Mouse (Mus musculus): ENCODE measurements at regions not wholly inside any gene's neighbourhood (a gene's known extent, or its start where the extent isn't known, plus 50 kb on each side); places are given as distances from the start of the nearest gene placed in this dataset.

DNA sequence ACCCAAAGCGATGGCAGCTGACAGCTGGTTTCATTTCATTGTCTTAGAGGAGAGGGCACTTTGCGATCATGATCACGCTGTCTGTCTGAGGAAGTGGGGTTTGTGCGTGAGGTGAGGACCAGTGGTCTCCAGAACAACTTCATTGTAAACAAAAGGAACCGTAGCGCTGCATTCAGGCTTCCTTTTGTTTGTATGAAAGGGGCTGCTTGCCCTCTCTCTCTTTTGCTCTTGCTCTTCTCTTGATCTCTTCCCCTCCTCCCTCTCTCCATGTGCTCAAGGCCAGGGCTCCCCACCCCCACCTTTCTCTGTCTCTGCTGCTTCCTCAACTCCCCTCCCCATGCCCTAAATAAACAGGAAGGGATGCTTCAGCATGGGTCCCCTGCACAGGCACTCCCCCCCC lies 51.0 kb upstream of the Nap1l1 start:
- TF ChIP-seq CTCF (IDR thresholded peaks at IDR 0.05; ENCODE audit: low read depth), result no peak
- TF ChIP-seq EP300 (IDR thresholded peaks at IDR 0.05; ENCODE audit: low read depth), result no peak
